Mouse (Mus musculus) heart, embryonic 13.5 days (tissue): ENCODE data around the gene Emilin2. TPM values are rescaled to one million over a fixed set of nuclear protein-coding genes. Genes with fewer than 3 reads are reported as not detected.

ENCODE experiments used
- ATAC-seq: fragments of 200-750 bp; cut with Nextera tagmentation; 2 replicates; pipeline ENCODE4 v1.8.0; 2017; ENCODE audit warnings: moderate TSS enrichment; ENCODE audit not compliant: insufficient number of reproducible peaks, low FRiP score, low TSS enrichment; ENCODE audit errors: extremely low read depth
- H3K27ac ChIP-seq: fragments of 300-500 bp; sonication (generic); replicated peaks from 2 replicates; pipeline ENCODE4 v1.5.1; 2015; ENCODE audit warnings: moderate library complexity, mild to moderate bottlenecking, inconsistent platforms
- H3K27me3 ChIP-seq: fragments of 300-500 bp; sonication (generic); replicated peaks from 2 replicates; pipeline ENCODE4 v1.6.1; 2015; ENCODE audit warnings: mild to moderate bottlenecking, inconsistent platforms
- H3K36me3 ChIP-seq: fragments of 300-500 bp; sonication (generic); 2 replicates; pipeline ENCODE4 v1.6.1; 2015; ENCODE audit warnings: mild to moderate bottlenecking, inconsistent platforms
- H3K4me1 ChIP-seq: fragments of 300-500 bp; sonication (generic); 2 replicates; pipeline ENCODE4 v1.6.1; 2015; ENCODE audit warnings: inconsistent platforms
- H3K4me2 ChIP-seq: fragments of 300-500 bp; sonication (generic); 2 replicates; pipeline ENCODE4 v1.6.1; 2015; ENCODE audit warnings: inconsistent platforms, mild to moderate bottlenecking, moderate library complexity
- H3K4me3 ChIP-seq: fragments of 300-500 bp; sonication (generic); 2 replicates; pipeline ENCODE4 v1.5.1; 2015; ENCODE audit warnings: moderate library complexity, mild to moderate bottlenecking, inconsistent platforms
- H3K9ac ChIP-seq: fragments of 300-500 bp; sonication (generic); 2 replicates; pipeline ENCODE4 v1.6.1; 2015; ENCODE audit warnings: inconsistent platforms, mild to moderate bottlenecking, moderate library complexity
- H3K9me3 ChIP-seq: fragments of 300-500 bp; sonication (generic); 2 replicates; pipeline ENCODE4 v1.6.1; 2016; ENCODE audit warnings: inconsistent platforms
- WGBS: fragments of 180-500 bp; shearing (Covaris S2); methylation state at CpG from one replicate; pipeline ENCODE4 v1.1.7; 2015; ENCODE audit warnings: mixed read lengths; 5-methylcytosine and 5-hydroxymethylcytosine counted together
- polyA plus RNA-seq: library from polyadenylated mRNA; unstranded; fragments of >200 nt; fragmentation: Nextera tagmentation; extraction: Ambion mirVana; gene quantifications from 2 replicates; pipeline ENCODE4 v1.2.1, GENCODE M21; 2015

Gene Emilin2
- polyA plus RNA-seq, 1 experiment from 2014 or later: 47.4 TPM

DNA sequence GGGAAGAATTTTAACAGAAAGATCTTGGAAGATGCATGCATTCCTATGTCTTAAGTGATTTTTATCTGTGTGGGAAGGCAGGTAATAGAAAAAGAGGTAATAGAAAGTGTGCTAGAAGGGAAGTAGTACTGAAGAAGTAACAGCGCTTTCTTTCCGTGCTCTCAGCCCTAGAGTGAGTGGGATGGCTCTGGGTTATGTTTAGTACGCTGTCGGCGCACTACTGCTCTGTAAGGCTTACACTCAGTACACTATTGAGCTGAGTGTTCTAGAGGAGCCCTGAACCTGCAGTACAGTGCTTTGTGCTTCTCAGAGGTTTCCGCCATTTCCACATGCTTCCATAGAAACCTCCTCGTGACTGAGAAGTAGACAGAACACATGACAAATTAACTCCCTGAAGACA lies 83.1 kb downstream of the Emilin2 start:
- WGBS: 69% methylated on average over 7 of the region's 7 CpGs
- Histone ChIP-seq H3K36me3 (peaks cover 29% of the 10 kb centered on the region), H3K4me1 (peaks cover 19% of the 10 kb centered on the region), H3K27me3 (no peaks in the 10 kb centered on the region), H3K27ac (no peak overlapping the region), H3K4me2 (no peak overlapping the region), H3K4me3 (no peak overlapping the region), H3K9ac (no peak overlapping the region), H3K9me3 (no peaks in the 10 kb centered on the region)
- ATAC-seq: no peak

DNA sequence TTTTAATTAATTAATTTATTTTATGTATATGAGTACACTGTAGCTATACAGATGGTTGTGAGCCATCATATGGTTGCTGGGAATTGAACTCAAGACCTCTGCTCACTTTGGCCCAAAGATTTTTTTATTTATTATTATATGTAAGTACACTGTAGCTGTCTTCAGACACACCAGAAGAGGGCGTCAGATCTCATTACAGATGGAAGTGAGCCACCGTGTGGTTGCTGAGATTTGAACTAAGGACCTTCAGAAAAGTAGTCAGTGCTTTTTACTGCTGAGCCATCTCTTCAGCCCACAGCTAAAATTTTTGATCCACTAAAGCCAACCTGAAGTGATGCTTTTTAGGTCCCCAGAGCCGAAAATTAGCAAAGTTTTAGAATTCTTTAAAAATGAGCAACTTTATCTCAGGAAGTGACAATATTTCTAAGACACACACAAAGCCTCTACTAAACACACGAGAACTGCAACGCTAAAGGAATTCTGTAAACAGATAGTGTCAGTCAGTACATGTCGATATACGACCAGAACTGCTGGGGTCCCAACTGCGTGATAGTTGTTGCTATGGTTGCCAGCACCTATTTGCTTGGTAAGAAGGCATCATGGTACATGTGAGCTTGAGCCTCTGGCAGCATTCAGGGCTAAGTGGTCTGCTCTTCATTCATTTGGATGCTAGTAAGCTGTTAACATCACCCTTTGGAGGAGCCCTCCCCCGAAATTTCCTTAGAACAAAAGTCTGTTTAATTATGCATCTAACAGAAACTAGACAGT lies 84.5 kb downstream of the Emilin2 start:
- H3K9me3 ChIP-seq: no peaks in the 10 kb centered on the region
- no peak overlapping the region for H3K4me3 ChIP-seq
- H3K4me2 ChIP-seq: no peak overlapping the region
- H3K27me3 ChIP-seq: no peaks in the 10 kb centered on the region
- 81% methylated on average over 9 of the region's 9 CpGs for WGBS
- no peak overlapping the region for H3K27ac ChIP-seq
- peaks cover 25% of the 10 kb centered on the region for H3K36me3 ChIP-seq
- peaks cover 25% of the 10 kb centered on the region for H3K4me1 ChIP-seq
- H3K9ac ChIP-seq: no peak overlapping the region
- no peak for ATAC-seq

DNA sequence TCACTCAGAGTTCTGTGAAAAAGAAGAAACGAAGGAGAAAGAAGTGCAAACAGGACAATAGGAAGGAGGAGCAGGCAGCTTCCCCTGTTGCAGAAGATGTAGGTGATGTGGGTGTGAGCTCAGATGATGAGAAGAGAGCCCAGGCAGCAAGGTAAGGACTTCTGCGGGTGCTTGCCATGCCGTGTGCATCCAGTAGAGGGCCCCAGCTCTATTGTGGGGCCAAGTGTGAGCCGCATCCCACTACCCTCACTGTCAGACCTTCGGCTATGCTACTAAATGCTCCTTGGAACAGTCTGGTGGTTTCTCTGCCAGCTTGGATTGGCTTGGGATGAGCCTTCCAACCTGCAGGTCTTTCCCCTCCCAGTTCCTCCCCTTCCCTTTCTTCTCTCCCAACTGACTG lies 86.7 kb downstream of the Emilin2 start:
- ATAC-seq: no peak

DNA sequence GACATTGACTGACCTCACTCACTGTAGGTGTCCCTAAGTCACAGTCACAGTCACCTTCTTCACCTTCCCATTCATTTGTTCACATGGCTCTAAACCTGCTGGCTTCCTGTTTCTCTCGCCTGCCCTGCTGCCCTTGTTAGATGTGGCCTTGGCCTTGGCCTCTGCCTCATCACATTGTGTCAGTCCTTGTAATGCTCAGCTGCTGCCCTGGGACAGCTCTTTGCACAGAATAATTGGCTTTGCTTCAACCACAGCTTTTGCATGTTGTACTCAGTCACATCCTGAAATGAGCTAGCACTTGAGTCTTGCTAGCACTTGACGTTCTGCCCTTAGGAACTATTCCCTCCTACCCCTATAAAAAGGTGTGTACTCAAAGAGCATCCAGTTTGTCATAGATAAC lies 87.3 kb downstream of the Emilin2 start:
- no peak overlapping the region for H3K9ac ChIP-seq
- no peaks in the 10 kb centered on the region for H3K9me3 ChIP-seq
- peaks cover 14% of the 10 kb centered on the region; the same call in 1 of the 2 replicates for H3K36me3 ChIP-seq
- H3K27me3 ChIP-seq: no peaks in the 10 kb centered on the region
- no peak overlapping the region for H3K4me2 ChIP-seq
- no peak for ATAC-seq
- no peak overlapping the region for H3K27ac ChIP-seq
- H3K4me1 ChIP-seq: peaks cover 49% of the 10 kb centered on the region
- H3K4me3 ChIP-seq: no peak overlapping the region
- WGBS: 59% methylated on average over 2 of the region's 2 CpGs

More for the DNA sequence above, 86.7 kb downstream of the Emilin2 start:
- Histone ChIP-seq H3K27ac (no peak overlapping the region), H3K27me3 (no peaks in the 10 kb centered on the region), H3K9ac (no peak overlapping the region), H3K4me1 (peaks cover 46% of the 10 kb centered on the region), H3K4me2 (no peak overlapping the region), H3K9me3 (no peaks in the 10 kb centered on the region), H3K4me3 (no peak overlapping the region), H3K36me3 (peaks cover 14% of the 10 kb centered on the region; the same call in 1 of the 2 replicates)
- 29% methylated on average over 5 of the region's 5 CpGs for WGBS

DNA sequence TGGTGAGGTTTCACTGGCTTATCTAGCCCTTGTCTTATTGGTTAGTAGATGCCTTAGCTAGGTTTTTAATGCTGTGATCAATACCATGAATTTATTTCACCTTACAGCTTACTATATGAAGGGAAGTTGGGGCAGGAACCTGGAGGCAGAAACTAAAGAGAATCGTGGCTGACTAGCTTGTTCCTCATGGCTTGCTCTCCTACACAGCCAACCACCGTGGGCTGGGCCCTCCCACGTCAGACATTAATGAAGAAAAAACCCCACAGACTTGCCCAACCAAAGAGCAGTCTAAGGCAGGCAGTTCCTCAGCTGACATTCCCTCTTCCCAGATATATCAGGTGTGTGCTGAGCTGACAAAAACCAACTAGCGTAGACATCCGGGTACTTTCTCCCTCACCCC lies 88.1 kb downstream of the Emilin2 start:
- 66% methylated on average over 5 of the region's 5 CpGs for WGBS
- peaks cover 14% of the 10 kb centered on the region; the same call in 1 of the 2 replicates for H3K36me3 ChIP-seq
- H3K4me2 ChIP-seq: no peak overlapping the region
- ATAC-seq: no peak
- H3K27me3 ChIP-seq: no peaks in the 10 kb centered on the region
- H3K27ac ChIP-seq: no peak overlapping the region
- no peak overlapping the region for H3K4me3 ChIP-seq
- no peak overlapping the region for H3K9ac ChIP-seq
- H3K4me1 ChIP-seq: peaks cover 55% of the 10 kb centered on the region
- no peaks in the 10 kb centered on the region for H3K9me3 ChIP-seq

DNA sequence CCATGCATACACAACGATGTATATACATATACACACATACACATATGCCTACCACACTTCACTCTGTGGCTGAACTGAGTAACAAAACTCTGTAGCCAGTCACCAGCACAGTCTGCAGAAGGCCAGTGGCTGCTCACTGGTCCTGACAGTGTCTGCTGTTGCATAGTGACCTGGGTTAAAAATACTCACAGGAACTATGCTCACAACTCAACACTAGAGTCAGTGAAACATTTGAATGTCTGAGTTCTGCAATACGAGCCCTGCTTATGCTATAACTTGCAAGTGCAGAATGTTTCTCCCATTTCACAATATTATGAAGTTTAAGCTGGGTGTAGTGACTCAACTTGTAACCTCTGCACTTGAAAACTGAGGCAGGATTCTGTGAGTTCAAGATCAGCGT lies 90.4 kb downstream of the Emilin2 start:
- Histone ChIP-seq H3K4me2 (peak overlapping the region; percentile 30), H3K36me3 (peaks cover 26% of the 10 kb centered on the region), H3K27me3 (no peaks in the 10 kb centered on the region), H3K9ac (0 out of 2 replicates have a peak overlapping the region, but pooled peaks have one; percentile 40), H3K9me3 (0 out of 2 replicates have a peak, but pooled peaks cover 3% of the 10 kb centered on the region), H3K4me1 (peaks cover 57% of the 10 kb centered on the region), H3K4me3 (no peak overlapping the region), H3K27ac (peak overlapping the region; percentile 80)
- WGBS: 73% methylated on average over 3 of the region's 3 CpGs
- ATAC-seq: no peak; the same call in 1 of the 2 replicates

DNA sequence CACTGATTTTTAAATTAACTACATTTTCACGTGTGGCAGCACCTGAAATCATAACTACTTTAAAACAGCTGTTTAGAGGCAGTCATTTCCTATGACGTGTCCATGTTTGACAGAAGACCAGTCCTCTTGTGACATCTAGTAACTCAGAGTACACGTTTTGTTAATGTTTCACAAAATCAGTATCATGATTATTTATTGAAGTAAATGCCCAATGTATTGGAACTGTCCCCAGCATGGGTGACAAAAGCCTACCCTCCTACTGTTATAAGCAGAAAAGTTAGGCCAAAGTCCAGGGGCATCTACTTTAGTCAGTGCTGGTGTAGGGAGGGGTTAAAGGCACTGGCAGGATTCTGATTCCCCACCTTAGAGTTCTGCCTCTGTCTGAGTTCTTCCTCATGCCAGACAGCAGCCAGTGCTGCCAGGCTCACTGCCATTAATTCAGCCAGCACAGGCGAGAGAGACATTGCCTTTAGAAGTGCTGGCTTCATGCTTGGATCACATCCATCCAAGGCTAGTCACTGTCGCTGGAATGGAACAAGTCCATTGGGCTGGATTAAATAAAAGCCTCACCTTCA lies 94.6 kb downstream of the Emilin2 start:
- Histone ChIP-seq H3K4me2 (no peak overlapping the region), H3K27me3 (no peaks in the 10 kb centered on the region), H3K9ac (no peak overlapping the region), H3K4me1 (peaks cover 66% of the 10 kb centered on the region), H3K36me3 (peaks cover 13% of the 10 kb centered on the region), H3K27ac (no peak overlapping the region), H3K9me3 (0 out of 2 replicates have a peak, but pooled peaks cover 3% of the 10 kb centered on the region), H3K4me3 (no peak overlapping the region)
- no peak for ATAC-seq
- WGBS: 87% methylated on average over 5 of the region's 5 CpGs

DNA sequence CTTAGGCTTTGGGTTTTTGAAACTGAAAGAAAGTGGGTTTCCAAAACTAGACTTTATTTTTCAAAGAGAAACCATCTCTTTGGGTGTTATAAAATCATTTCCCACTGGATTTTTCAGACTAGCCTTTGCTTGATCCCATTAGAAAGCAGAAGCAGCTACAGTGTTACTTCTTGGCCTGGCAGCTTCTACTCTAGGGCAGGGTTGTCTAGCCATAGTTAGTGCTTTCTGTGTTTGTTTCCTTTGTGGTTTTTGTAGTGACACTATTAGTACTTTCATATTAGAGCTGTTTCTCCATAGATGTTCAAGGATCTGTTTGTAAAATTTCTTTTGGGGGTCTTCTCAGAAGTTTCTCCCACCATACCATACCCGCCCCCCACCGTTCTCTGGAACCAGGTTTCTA lies 95.5 kb downstream of the Emilin2 start:
- Histone ChIP-seq H3K9me3 (0 out of 2 replicates have a peak, but pooled peaks cover 3% of the 10 kb centered on the region), H3K9ac (no peak overlapping the region; the same call in 1 of the 2 replicates), H3K4me3 (no peak overlapping the region), H3K36me3 (peaks cover 12% of the 10 kb centered on the region), H3K4me1 (peaks cover 63% of the 10 kb centered on the region), H3K27me3 (no peaks in the 10 kb centered on the region), H3K4me2 (no peak overlapping the region), H3K27ac (no peak overlapping the region)
- ATAC-seq: no peak
- WGBS: 96% methylated on average over 2 of the region's 2 CpGs

DNA sequence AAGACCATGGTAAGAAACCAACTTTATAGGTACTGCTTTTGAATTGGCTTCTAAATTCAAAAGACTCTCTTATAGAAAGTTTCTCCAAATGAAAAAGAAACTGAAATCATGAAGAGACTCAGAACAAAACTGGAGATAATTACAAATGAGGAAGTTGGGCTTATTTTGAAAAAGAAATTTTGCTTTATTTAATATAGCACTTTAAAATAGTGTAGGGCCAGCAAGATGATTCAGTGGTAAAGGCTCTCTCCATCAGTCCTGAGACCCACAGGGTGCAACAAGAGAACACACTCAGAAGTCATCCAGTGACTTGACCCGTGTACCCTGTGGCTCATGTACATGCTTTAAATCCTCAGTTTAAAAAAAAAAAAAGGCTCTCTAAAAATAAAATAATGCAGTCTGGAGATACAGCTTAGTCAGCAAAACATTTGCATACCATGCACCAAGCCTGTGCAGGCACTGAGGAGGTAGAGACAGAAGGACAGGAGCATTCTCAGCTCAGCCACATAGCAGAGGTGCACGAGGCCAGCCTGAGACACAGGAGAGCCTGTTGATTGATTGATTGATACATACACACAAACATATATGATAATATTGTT lies 96.4 kb downstream of the Emilin2 start:
- Histone ChIP-seq H3K4me2 (no peak overlapping the region), H3K4me1 (peaks cover 58% of the 10 kb centered on the region), H3K27me3 (no peaks in the 10 kb centered on the region), H3K9ac (no peak overlapping the region), H3K36me3 (peaks cover 12% of the 10 kb centered on the region), H3K27ac (no peak overlapping the region), H3K4me3 (no peak overlapping the region), H3K9me3 (0 out of 2 replicates have a peak, but pooled peaks cover 3% of the 10 kb centered on the region)
- ATAC-seq: no peak
- 51% methylated on average over 2 of the region's 2 CpGs for WGBS

DNA sequence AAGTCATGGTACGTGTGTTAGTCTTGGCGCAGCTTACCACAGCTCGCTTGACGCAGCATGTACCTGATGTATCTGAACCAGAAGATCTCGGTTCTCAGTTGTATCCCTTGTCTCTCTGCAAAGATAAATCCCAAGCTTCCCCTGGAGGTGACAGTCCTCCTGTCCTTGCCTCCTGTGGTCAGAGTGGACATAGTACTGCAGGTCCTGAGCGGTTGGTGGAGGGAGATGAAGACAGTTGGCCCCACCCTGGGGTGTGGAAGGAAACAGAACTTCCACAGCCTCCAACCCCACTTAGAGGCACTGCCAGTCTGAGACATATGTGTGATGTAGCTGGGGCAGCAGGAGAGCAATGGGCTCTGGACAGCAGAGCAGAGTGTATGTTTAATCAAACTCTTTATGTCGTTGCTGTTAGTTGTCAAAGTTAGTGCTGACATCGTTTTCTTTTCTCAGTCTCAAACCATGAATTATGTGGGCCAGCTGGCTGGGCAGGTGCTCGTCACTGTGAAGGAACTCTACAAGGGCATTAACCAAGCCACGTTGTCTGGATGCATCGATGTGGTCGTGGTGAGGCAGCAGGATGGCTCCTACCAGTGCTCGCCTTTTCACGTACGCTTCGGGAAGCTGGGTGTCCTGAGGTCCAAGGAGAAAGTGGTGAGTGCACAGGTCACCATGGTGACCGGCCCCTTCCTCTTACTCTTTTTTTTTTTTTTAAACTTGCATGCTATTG lies 97.1 kb downstream of the Emilin2 start:
- peaks cover 12% of the 10 kb centered on the region for H3K36me3 ChIP-seq
- 0 out of 2 replicates have a peak, but pooled peaks cover 3% of the 10 kb centered on the region for H3K9me3 ChIP-seq
- H3K4me1 ChIP-seq: peaks cover 62% of the 10 kb centered on the region
- no peak for ATAC-seq
- H3K27ac ChIP-seq: no peak overlapping the region
- no peaks in the 10 kb centered on the region for H3K27me3 ChIP-seq
- WGBS: 77% methylated on average over 17 of the region's 17 CpGs
- no peak overlapping the region for H3K9ac ChIP-seq
- no peak overlapping the region for H3K4me3 ChIP-seq
- H3K4me2 ChIP-seq: peak overlapping the region; percentile 0; the same call in 1 of the 2 replicates

DNA sequence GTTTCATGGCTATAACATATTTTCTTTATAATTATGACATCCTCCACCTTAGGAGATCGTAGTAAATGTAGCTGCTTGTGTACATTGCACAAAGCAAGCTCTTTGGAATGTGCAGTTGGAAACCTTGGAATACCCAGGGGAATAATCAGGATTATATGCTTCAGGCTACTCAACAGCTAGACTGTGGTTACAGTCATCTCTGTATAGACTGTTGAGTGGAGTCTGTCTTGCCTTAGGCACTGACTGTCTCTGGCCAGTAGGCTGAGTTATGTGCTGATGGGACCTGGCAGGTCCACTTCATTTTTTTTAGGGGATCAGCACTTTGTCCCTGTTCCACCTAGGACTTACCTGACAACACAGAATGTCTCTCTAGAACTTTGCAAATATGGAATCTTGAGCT lies 98.1 kb downstream of the Emilin2 start:
- Histone ChIP-seq H3K4me3 (no peak overlapping the region), H3K9ac (no peak overlapping the region), H3K9me3 (0 out of 2 replicates have a peak, but pooled peaks cover 3% of the 10 kb centered on the region), H3K36me3 (peaks cover 12% of the 10 kb centered on the region), H3K4me1 (peaks cover 58% of the 10 kb centered on the region), H3K4me2 (no peak overlapping the region), H3K27ac (no peak overlapping the region), H3K27me3 (no peaks in the 10 kb centered on the region)
- 82% methylated on average over 1 of the region's 1 CpGs for WGBS
- no peak for ATAC-seq
